Mouse (Mus musculus): ENCODE data around the gene Doc2g. TPM values are rescaled to one million over a fixed set of nuclear protein-coding genes. Genes with fewer than 3 reads are reported as not detected.
"Not testable (repeated sequence)": the region's sequence is repeated elsewhere in the genome, so short reads cannot be mapped to it uniquely, and the experiment has no call there.

The Doc2g gene
- 2.5 and 3.4 TPM in 2 replicates for polyA plus RNA-seq (2014; fragmentation: Nextera tagmentation; extraction: Ambion mirVana)

DNA sequence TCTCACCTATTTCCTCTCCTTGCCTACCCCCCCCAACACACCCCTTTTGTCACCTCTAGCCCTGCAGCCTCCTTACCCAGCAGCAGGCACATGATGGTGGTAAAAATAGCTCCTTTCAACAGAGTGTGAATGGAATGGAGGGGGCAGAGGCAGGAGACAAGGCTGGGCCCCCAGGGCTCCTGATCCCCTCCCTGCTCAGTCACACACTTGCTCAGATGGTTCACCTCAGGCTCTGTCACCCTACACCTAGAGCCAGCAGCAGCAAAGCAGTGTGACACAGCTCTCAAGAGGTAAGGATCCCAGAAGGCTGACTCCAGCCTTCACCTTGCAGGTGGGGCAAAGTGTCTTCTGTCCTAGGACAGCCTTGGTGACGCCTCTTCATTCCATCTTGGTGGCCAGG lies at the start of gene Doc2g:
Gene Doc2g (plus strand): TSS at position 202 of the 400 bp plus-strand sequence.
- Histone ChIP-seq H3K9ac (ENCODE audit: low read depth, low read length) (no peak within 1 kb of the TSS), H3K9me3 (ENCODE audit: control insufficient read depth, low read length) (no peaks in the 10 kb centered on the region), H3K4me1 (ENCODE audit: control insufficient read depth, insufficient read depth, low read length) (peaks cover 7% of the 10 kb centered on the region; the same call in 1 of the 2 replicates), H3K36me3 (ENCODE audit: control insufficient read depth, insufficient read depth, low read length) (peaks cover 22% of the 10 kb centered on the region), H3K4me2 (ENCODE audit: low read depth, low read length) (no peak within 1 kb of the TSS), H3K27me3 (replicated peaks; ENCODE audit: control insufficient read depth, insufficient read depth, low read length) (no peaks in the 10 kb centered on the region), H3K27ac (replicated peaks; ENCODE audit: low read depth, low read length) (no peak within 1 kb of the TSS), H3K4me3 (ENCODE audit: low read depth, low read length) (no peak within 1 kb of the TSS)
- ATAC-seq (ENCODE audit: low read depth), result no peak
- DNase-seq (ENCODE audit: low spot score), result no peak
- 64% methylated on average over 1 of the region's 1 CpGs for WGBS

DNA sequence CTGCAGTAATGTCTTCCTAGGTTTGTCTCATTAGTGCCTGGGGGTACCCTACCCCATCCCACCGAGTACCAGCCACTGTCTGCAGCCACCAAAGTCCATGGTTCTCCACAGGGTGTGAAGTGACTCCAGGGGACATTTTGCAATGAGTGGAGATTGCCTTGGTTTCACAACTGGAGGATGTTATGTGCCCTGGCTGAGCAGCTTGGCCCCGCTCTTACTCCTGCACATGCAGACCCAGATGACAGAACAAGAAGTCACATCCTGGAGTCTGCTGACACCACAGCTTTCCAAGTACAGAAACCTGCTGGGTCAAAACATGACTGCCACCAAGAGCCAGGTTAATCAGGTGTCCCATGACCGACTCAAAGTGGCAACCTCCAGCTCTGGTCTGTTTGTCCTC lies 48.1 kb upstream of the Doc2g start:
- H3K36me3 ChIP-seq (ENCODE audit: control insufficient read depth, insufficient read depth, low read length), result no peaks in the 10 kb centered on the region
- H3K27ac ChIP-seq (replicated peaks; ENCODE audit: low read depth, low read length), result no peak overlapping the region
- no peak overlapping the region for H3K9ac ChIP-seq (ENCODE audit: low read depth, low read length)
- no peak overlapping the region for H3K4me2 ChIP-seq (ENCODE audit: low read depth, low read length)
- DNase-seq (ENCODE audit: low spot score), result no peak
- no peaks in the 10 kb centered on the region for H3K27me3 ChIP-seq (replicated peaks; ENCODE audit: control insufficient read depth, insufficient read depth, low read length)
- no peaks in the 10 kb centered on the region for H3K9me3 ChIP-seq (ENCODE audit: control insufficient read depth, low read length)
- no peak overlapping the region for H3K4me3 ChIP-seq (ENCODE audit: low read depth, low read length)
- no peak for ATAC-seq (ENCODE audit: low read depth)
- WGBS, result 73% methylated on average over 3 of the region's 3 CpGs
- no peaks in the 10 kb centered on the region for H3K4me1 ChIP-seq (ENCODE audit: control insufficient read depth, insufficient read depth, low read length)

DNA sequence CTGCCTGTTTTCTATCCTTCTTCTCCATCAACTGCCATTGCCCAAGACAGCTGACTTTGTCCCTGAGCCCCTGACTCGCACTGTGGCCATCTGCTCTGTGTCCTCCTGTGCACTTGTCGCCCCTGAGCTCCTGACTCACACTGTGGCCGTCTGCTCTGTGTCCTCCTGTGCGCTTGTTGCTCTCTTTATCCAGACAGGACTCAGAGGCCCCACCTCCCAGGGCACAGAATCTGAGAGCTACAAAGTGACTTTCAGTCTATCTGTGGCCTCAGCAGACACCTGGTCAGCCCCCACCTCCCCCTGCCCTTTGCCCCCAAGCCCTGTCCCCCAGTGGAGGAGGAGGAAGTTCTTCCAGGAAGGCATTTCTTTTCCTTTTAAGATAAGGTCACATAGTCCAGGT lies 47.3 kb upstream of the Doc2g start:
- Histone ChIP-seq H3K27me3 (replicated peaks; ENCODE audit: control insufficient read depth, insufficient read depth, low read length) (no peaks in the 10 kb centered on the region), H3K9me3 (ENCODE audit: control insufficient read depth, low read length) (no peaks in the 10 kb centered on the region), H3K4me2 (ENCODE audit: low read depth, low read length) (no peak overlapping the region), H3K27ac (replicated peaks; ENCODE audit: low read depth, low read length) (no peak overlapping the region), H3K4me3 (ENCODE audit: low read depth, low read length) (no peak overlapping the region), H3K9ac (ENCODE audit: low read depth, low read length) (no peak overlapping the region), H3K4me1 (ENCODE audit: control insufficient read depth, insufficient read depth, low read length) (no peaks in the 10 kb centered on the region), H3K36me3 (ENCODE audit: control insufficient read depth, insufficient read depth, low read length) (no peaks in the 10 kb centered on the region)
- ATAC-seq (ENCODE audit: low read depth), result no peak
- WGBS, result 49% methylated on average over 4 of the region's 4 CpGs
- no peak for DNase-seq (ENCODE audit: low spot score)

DNA sequence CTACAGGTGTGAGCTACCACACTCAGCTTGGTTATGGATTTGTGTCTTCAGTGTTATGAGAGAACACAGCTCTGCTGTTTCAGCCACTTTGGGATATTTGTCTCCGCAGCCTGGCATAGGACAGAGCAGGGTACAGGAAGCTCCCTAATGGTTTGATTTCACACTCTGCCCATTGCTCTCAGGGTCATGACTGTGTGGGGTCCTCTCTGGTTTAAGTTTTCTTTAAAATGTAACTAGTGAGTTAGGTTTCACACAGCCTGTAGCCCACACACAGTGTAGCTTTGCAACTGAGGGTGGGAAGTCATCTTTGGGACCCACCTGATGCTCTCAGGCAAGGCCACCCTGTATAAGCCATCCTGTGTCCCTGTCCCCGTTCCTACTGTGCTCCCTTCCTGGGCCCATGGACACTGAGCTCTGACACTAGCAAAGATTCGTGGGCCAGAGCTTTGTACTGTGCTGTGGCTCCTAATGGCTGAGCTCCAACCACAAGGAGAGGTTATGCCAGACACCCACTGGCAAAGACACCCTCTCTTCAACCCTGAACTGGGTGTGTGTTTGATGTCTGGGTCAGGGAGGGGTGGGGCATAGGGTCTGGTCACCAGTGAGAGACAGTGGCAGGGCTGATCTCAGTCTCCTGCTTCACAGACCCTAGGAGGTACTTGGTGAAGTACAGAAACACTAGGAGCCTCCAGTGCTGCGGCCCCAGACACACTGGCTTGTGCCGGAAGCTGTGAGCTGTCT lies 45.6 kb upstream of the Doc2g start:
- not testable (repeated sequence) for DNase-seq (ENCODE audit: low spot score); H3K9ac ChIP-seq (ENCODE audit: low read depth, low read length); H3K27me3 ChIP-seq (replicated peaks; ENCODE audit: control insufficient read depth, insufficient read depth, low read length); H3K36me3 ChIP-seq (ENCODE audit: control insufficient read depth, insufficient read depth, low read length); ATAC-seq (ENCODE audit: low read depth); H3K4me2 ChIP-seq (ENCODE audit: low read depth, low read length); H3K27ac ChIP-seq (replicated peaks; ENCODE audit: low read depth, low read length); H3K9me3 ChIP-seq (ENCODE audit: control insufficient read depth, low read length); H3K4me3 ChIP-seq (ENCODE audit: low read depth, low read length); H3K4me1 ChIP-seq (ENCODE audit: control insufficient read depth, insufficient read depth, low read length)
- WGBS, result 73% methylated on average over 5 of the region's 5 CpGs

DNA sequence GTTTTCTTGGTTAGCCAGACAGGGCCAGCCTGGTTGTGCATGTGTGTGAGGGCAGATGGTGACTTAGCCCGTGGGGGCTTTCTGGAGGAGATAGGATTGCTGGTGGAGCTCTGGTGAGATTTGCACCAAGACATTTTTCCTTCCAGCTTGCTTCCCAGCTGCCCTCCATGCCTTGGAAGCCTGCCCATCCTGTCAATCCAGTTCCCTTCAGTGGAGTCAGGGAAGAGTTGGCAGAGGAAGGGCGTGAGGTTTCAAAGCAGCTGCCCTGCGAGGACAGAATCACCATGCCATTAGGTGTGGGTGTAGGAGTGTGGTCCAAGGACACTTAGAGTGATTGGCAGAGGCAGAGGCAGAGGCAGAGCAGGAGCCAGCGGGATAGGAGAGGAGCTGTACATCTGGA lies 44.6 kb upstream of the Doc2g start, which contains the start of gene Aldh3b3:
Gene Aldh3b3 (plus strand): TSS at position 176 of the 400 bp plus-strand sequence.
- Histone ChIP-seq H3K4me3 (ENCODE audit: low read depth, low read length) (no peak within 1 kb of the TSS), H3K4me2 (ENCODE audit: low read depth, low read length) (no peak within 1 kb of the TSS), H3K27me3 (replicated peaks; ENCODE audit: control insufficient read depth, insufficient read depth, low read length) (no peaks in the 10 kb centered on the region), H3K9ac (ENCODE audit: low read depth, low read length) (no peak within 1 kb of the TSS), H3K9me3 (ENCODE audit: control insufficient read depth, low read length) (no peaks in the 10 kb centered on the region), H3K27ac (replicated peaks; ENCODE audit: low read depth, low read length) (no peak within 1 kb of the TSS), H3K4me1 (ENCODE audit: control insufficient read depth, insufficient read depth, low read length) (no peaks in the 10 kb centered on the region), H3K36me3 (ENCODE audit: control insufficient read depth, insufficient read depth, low read length) (no peaks in the 10 kb centered on the region)
- DNase-seq (ENCODE audit: low spot score) (no peak), ATAC-seq (ENCODE audit: low read depth) (no peak)
- 61% methylated on average over 4 of the region's 4 CpGs for WGBS

DNA sequence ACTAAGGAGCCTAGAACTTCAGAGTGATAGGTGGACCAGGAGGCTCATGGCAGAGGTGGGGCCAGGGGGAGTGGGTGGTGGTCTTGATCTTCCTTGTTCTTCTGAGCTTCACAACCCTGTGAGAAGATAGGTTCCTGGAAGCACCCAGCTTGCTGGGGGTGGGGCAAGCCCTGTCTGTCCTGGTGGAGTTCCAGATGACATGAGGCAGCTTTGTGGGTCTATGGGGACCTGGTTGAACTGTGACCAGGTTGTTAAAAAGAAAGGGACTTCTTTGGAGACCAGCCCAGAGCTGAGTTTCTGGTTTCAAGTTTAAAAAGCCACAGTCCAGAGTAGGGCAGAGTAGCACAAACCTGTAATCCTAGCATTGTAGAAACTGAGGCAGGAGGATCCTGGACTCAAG lies 44.1 kb upstream of the Doc2g start:
- Histone ChIP-seq H3K4me3 (ENCODE audit: low read depth, low read length) (no peak overlapping the region), H3K9ac (ENCODE audit: low read depth, low read length) (no peak overlapping the region), H3K4me2 (ENCODE audit: low read depth, low read length) (no peak overlapping the region), H3K36me3 (ENCODE audit: control insufficient read depth, insufficient read depth, low read length) (no peaks in the 10 kb centered on the region), H3K9me3 (ENCODE audit: control insufficient read depth, low read length) (no peaks in the 10 kb centered on the region), H3K27ac (replicated peaks; ENCODE audit: low read depth, low read length) (no peak overlapping the region), H3K4me1 (ENCODE audit: control insufficient read depth, insufficient read depth, low read length) (no peaks in the 10 kb centered on the region), H3K27me3 (replicated peaks; ENCODE audit: control insufficient read depth, insufficient read depth, low read length) (no peaks in the 10 kb centered on the region)
- no peak for DNase-seq (ENCODE audit: low spot score)
- no peak for ATAC-seq (ENCODE audit: low read depth)

DNA sequence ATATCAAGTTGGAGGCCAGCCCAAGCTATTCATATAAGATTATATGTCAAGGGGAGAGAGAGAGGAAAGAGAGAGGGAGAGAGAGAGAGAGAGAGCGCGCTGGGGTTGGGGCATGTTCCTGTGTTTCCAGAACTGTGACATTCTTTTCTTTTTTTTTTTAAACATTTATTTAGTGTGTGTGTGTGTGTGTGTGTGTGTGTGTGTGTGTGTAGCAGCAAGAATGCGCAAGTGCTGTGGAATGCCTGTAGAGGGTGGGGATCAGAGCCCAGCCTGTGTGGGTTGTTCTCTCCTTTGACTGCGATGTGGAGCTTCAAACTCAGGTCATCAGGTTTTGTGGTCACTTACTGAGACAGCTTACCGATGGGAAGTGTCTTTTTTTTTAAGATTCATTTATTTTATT lies 42.9 kb upstream of the Doc2g start:
- H3K4me3 ChIP-seq (ENCODE audit: low read depth, low read length), result no peak overlapping the region
- H3K27me3 ChIP-seq (replicated peaks; ENCODE audit: control insufficient read depth, insufficient read depth, low read length), result no peaks in the 10 kb centered on the region
- no peaks in the 10 kb centered on the region for H3K36me3 ChIP-seq (ENCODE audit: control insufficient read depth, insufficient read depth, low read length)
- H3K27ac ChIP-seq (replicated peaks; ENCODE audit: low read depth, low read length), result no peak overlapping the region
- no peaks in the 10 kb centered on the region for H3K9me3 ChIP-seq (ENCODE audit: control insufficient read depth, low read length)
- H3K4me1 ChIP-seq (ENCODE audit: control insufficient read depth, insufficient read depth, low read length), result no peaks in the 10 kb centered on the region
- ATAC-seq (ENCODE audit: low read depth) (no peak), DNase-seq (ENCODE audit: low spot score) (no peak)
- no peak overlapping the region for H3K9ac ChIP-seq (ENCODE audit: low read depth, low read length)
- no peak overlapping the region for H3K4me2 ChIP-seq (ENCODE audit: low read depth, low read length)
- WGBS, result 67% methylated on average over 5 of the region's 5 CpGs

DNA sequence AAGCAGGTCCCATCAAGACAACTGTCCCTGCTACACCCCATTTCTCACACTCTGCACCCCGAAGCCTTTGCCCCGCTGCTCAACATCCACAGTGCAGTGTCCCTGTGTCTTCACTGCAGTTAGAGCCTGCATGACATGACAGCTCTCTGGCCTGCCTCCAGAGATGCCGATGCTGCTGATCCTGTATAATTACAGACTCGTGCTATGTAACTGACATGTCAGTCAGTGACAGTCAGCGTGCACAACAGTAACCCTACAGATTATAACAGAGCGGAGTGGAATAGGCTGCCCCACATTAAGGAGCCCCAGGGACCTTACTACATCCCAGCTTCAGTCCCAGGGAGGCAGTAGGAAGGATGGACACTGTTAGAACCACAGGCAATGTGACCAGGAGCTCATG lies 41.3 kb upstream of the Doc2g start:
- ATAC-seq (ENCODE audit: low read depth); H3K4me2 ChIP-seq (ENCODE audit: low read depth, low read length); H3K9ac ChIP-seq (ENCODE audit: low read depth, low read length); H3K36me3 ChIP-seq (ENCODE audit: control insufficient read depth, insufficient read depth, low read length); H3K4me3 ChIP-seq (ENCODE audit: low read depth, low read length); H3K4me1 ChIP-seq (ENCODE audit: control insufficient read depth, insufficient read depth, low read length); H3K27ac ChIP-seq (replicated peaks; ENCODE audit: low read depth, low read length); H3K9me3 ChIP-seq (ENCODE audit: control insufficient read depth, low read length); H3K27me3 ChIP-seq (replicated peaks; ENCODE audit: control insufficient read depth, insufficient read depth, low read length); DNase-seq (ENCODE audit: low spot score): not testable (repeated sequence)
- WGBS, result 60% methylated on average over 5 of the region's 6 CpGs

DNA sequence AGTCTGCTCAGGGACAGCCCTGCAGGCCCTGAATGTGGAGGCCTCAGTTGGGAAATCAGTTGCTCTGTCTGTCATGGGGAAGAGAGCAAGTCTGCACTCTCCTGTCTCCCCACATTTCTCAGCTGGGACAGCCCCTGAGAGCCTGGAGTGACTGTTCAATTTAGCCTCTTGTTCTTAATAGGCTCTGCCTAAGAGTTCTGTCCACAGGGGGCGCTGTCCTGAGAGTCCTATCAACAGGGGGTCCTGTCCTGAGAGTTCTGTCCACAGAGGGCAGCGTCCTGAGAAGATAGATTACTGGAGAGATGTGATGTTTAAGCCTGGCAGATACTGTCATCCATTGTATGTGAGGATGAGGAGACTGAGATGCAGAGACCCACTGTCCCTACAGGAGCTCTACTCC lies 40.6 kb upstream of the Doc2g start:
- H3K9me3 ChIP-seq (ENCODE audit: control insufficient read depth, low read length), result no peaks in the 10 kb centered on the region
- no peaks in the 10 kb centered on the region for H3K27me3 ChIP-seq (replicated peaks; ENCODE audit: control insufficient read depth, insufficient read depth, low read length)
- H3K4me2 ChIP-seq (ENCODE audit: low read depth, low read length), result no peak overlapping the region
- no peak overlapping the region for H3K9ac ChIP-seq (ENCODE audit: low read depth, low read length)
- H3K4me1 ChIP-seq (ENCODE audit: control insufficient read depth, insufficient read depth, low read length), result no peaks in the 10 kb centered on the region
- H3K4me3 ChIP-seq (ENCODE audit: low read depth, low read length), result no peak overlapping the region
- no peak for DNase-seq (ENCODE audit: low spot score)
- WGBS, result 7% methylated on average over 2 of the region's 2 CpGs
- no peak for ATAC-seq (ENCODE audit: low read depth)
- no peaks in the 10 kb centered on the region for H3K36me3 ChIP-seq (ENCODE audit: control insufficient read depth, insufficient read depth, low read length)
- no peak overlapping the region for H3K27ac ChIP-seq (replicated peaks; ENCODE audit: low read depth, low read length)
